Mouse (Mus musculus) myocyte (in vitro differentiated cells): Measurements from ENCODE around the gene Dll4. TPM values are rescaled to one million over a fixed set of nuclear protein-coding genes. Genes with fewer than 3 reads are reported as not detected.

Experiments
- H3K27me3 ChIP-seq: one replicate; pipeline ENCODE4 v1.6.1; 2011; ENCODE audit not compliant: control insufficient read depth, insufficient read depth, insufficient read length
- H3K36me3 ChIP-seq: one replicate; pipeline ENCODE4 v1.6.1; 2011; ENCODE audit not compliant: control insufficient read depth, insufficient read depth
- H3K4me2 ChIP-seq: one replicate; pipeline ENCODE4 v1.6.1; 2011; ENCODE audit warnings: low read depth, control low read depth
- H3K4me3 ChIP-seq: one replicate; pipeline ENCODE4 v1.5.1; 2011; ENCODE audit warnings: mild to moderate bottlenecking, control low read depth, moderate library complexity
- H3K79me2 ChIP-seq: one replicate; pipeline ENCODE4 v1.6.1; 2011; ENCODE audit not compliant: control insufficient read depth, insufficient read depth
- H3ac ChIP-seq: one replicate; pipeline ENCODE4 v1.6.1; 2011; ENCODE audit not compliant: control insufficient read depth, insufficient read length
- CEBPB ChIP-seq: IDR thresholded peaks from 2 replicates; pipeline ENCODE4 v1.6.1; 2011; ENCODE audit warnings: mild to moderate bottlenecking, moderate library complexity; ENCODE audit not compliant: poor library complexity, insufficient read depth, severe bottlenecking
- E2F4 ChIP-seq: IDR thresholded peaks from one replicate; pipeline ENCODE4 v1.6.1; 2011; ENCODE audit warnings: mild to moderate bottlenecking, control low read depth, moderate library complexity; ENCODE audit not compliant: insufficient read depth
- MAX ChIP-seq: IDR thresholded peaks from one replicate; pipeline ENCODE4 v1.6.1; 2011; ENCODE audit warnings: low read depth, mild to moderate bottlenecking, control low read depth
- MYOD1 ChIP-seq, 3 experiments: IDR thresholded peaks; one replicate each; pipeline ENCODE4 v1.6.1; 2011; ENCODE audit warnings: control low read depth in 2 of 3, low read depth in 2 of 3, mild to moderate bottlenecking in 2 of 3, moderate library complexity in 1 of 3; ENCODE audit not compliant: insufficient read length in 2 of 3, control insufficient read depth in 1 of 3
- MYOG ChIP-seq, 3 experiments: IDR thresholded peaks; one replicate each; pipeline ENCODE4 v1.6.1; 2011; ENCODE audit warnings: control low read depth in 2 of 3, low read depth in 2 of 3, mild to moderate bottlenecking in 2 of 3; ENCODE audit not compliant: insufficient read length in 2 of 3, control insufficient read depth in 1 of 3, insufficient read depth in 1 of 3
- POLR2A ChIP-seq: IDR thresholded peaks from one replicate; pipeline ENCODE4 v1.6.1; 2011; ENCODE audit warnings: low read depth, mild to moderate bottlenecking, control low read depth, moderate library complexity; ENCODE audit not compliant: insufficient read length
- POLR2AphosphoS2 ChIP-seq: IDR thresholded peaks from one replicate; pipeline ENCODE4 v1.6.1; 2011; ENCODE audit warnings: low read depth, control low read depth; ENCODE audit not compliant: insufficient read length
- REST ChIP-seq: IDR thresholded peaks from one replicate; pipeline ENCODE4 v1.6.1; 2011; ENCODE audit warnings: mild to moderate bottlenecking, control low read depth, moderate library complexity; ENCODE audit not compliant: insufficient read depth, insufficient read length
- SRF ChIP-seq: IDR thresholded peaks from one replicate; pipeline ENCODE4 v1.6.1; 2011; ENCODE audit warnings: low read depth; ENCODE audit not compliant: control insufficient read depth, insufficient read length
- TCF12 ChIP-seq: IDR thresholded peaks from one replicate; pipeline ENCODE4 v1.6.1; 2011; ENCODE audit warnings: mild to moderate bottlenecking, control low read depth; ENCODE audit not compliant: poor library complexity, insufficient read depth, severe bottlenecking
- TCF3 ChIP-seq: IDR thresholded peaks from one replicate; pipeline ENCODE4 v1.6.1; 2011; ENCODE audit warnings: low read depth, control low read depth; ENCODE audit not compliant: insufficient read length
- USF1 ChIP-seq: IDR thresholded peaks from one replicate; pipeline ENCODE4 v1.6.1; 2011; ENCODE audit warnings: low read depth, mild to moderate bottlenecking, control low read depth, moderate library complexity
- polyA plus RNA-seq: library from polyadenylated mRNA; unstranded; fragments of >200 nt; fragmentation: generic; extraction: Trizol; gene quantifications from one replicate; pipeline ENCODE4 v1.2.1, GENCODE M21; 2012; ENCODE audit warnings: missing spikeins

The Dll4 gene
- polyA plus RNA-seq, 1 experiment, result not detected

DNA sequence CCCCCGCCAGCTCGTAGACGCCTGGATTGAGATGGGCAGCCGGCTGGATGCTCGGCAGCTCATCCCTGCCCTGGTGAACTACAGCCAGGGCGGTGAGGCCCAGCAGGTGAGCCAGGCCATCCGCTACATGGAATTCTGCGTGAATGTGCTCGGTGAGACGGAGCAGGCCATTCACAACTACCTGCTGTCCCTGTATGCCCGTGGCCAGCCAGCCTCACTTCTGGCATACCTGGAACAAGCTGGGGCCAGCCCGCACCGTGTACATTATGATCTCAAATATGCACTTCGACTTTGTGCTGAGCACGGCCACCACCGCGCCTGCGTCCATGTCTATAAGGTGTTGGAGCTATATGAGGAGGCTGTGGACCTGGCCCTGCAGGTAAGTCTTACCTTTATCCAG lies 31.2 kb upstream of the Dll4 start:
- H3K36me3 ChIP-seq, result peaks cover 7% of the 10 kb centered on the region
- no peak overlapping the region for H3K4me3 ChIP-seq
- no peak for TF ChIP-seq REST
- no peak for TF ChIP-seq SRF
- no peak for TF ChIP-seq CEBPB
- TF ChIP-seq POLR2AphosphoS2, result no peak
- no peak for TF ChIP-seq MYOG (IDR thresholded peaks at IDR 0.05; ENCODE audit: control insufficient read depth in 1 of 3, insufficient read depth in 1 of 3, insufficient read length in 2 of 3, low read depth in 2 of 3)
- TF ChIP-seq POLR2A, result no peak
- no peak for TF ChIP-seq MAX
- TF ChIP-seq E2F4, result no peak
- no peak for TF ChIP-seq TCF3
- no peak for TF ChIP-seq TCF12
- TF ChIP-seq USF1, result no peak
- TF ChIP-seq MYOD1 (IDR thresholded peaks at IDR 0.05; ENCODE audit: control insufficient read depth in 1 of 3, insufficient read length in 2 of 3, low read depth in 2 of 3), result no peak
- H3K4me2 ChIP-seq, result no peak overlapping the region
- no peaks in the 10 kb centered on the region for H3K27me3 ChIP-seq
- no peak overlapping the region for H3ac ChIP-seq
- H3K79me2 ChIP-seq, result peaks cover 18% of the 10 kb centered on the region

DNA sequence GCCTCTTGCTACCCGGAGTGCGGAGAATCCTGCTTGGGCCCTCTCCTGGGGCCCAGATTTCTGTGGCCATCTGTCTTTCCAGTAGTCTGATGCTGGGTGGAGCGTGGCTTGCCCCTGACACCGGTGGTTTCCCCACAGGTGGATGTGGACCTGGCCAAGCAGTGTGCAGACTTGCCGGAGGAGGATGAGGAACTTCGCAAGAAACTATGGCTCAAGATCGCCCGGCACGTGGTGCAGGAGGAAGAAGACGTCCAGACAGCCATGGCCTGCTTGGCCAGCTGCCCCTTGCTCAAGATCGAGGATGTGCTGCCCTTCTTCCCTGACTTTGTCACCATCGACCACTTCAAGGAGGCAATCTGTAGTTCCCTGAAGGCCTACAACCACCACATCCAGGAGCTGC lies 28.8 kb upstream of the Dll4 start:
- H3K4me3 ChIP-seq, result no peak overlapping the region
- H3ac ChIP-seq, result no peak overlapping the region
- H3K79me2 ChIP-seq, result peaks cover 7% of the 10 kb centered on the region
- no peak overlapping the region for H3K4me2 ChIP-seq
- TF ChIP-seq SRF (no peak), TCF12 (no peak), MYOD1 (IDR thresholded peaks at IDR 0.05; ENCODE audit: control insufficient read depth in 1 of 3, insufficient read length in 2 of 3, low read depth in 2 of 3) (no peak), POLR2A (no peak), TCF3 (no peak), CEBPB (no peak), MYOG (IDR thresholded peaks at IDR 0.05; ENCODE audit: control insufficient read depth in 1 of 3, insufficient read depth in 1 of 3, insufficient read length in 2 of 3, low read depth in 2 of 3) (no peak), USF1 (no peak), REST (no peak), POLR2AphosphoS2 (no peak), MAX (no peak), E2F4 (no peak)
- peaks cover 7% of the 10 kb centered on the region for H3K36me3 ChIP-seq
- H3K27me3 ChIP-seq, result no peaks in the 10 kb centered on the region

DNA sequence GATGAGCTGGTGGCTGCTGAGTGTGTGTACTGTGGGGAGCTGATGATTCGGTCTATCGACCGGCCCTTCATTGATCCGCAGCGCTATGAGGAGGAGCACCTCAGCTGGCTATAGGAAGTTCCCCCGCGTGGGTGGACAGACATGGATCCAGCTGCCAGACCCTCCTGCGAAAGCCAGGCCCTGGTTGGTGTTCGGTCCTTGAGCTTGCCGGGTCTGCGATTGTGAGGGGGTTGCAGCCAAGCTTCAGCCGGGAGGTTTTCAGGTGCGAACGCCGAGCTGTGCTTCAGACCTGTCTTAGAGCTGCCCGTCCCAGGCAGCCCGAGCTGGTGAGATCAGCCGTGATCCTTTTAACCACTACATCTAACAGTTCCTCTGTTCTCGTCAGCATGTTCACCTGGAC lies 28.1 kb upstream of the Dll4 start:
- H3K4me3 ChIP-seq, result no peak overlapping the region
- H3K79me2 ChIP-seq, result peaks cover 7% of the 10 kb centered on the region
- H3K27me3 ChIP-seq, result no peaks in the 10 kb centered on the region
- H3ac ChIP-seq, result no peak overlapping the region
- no peak overlapping the region for H3K4me2 ChIP-seq
- TF ChIP-seq USF1 (no peak), MAX (no peak)
- H3K36me3 ChIP-seq, result peaks cover 7% of the 10 kb centered on the region

DNA sequence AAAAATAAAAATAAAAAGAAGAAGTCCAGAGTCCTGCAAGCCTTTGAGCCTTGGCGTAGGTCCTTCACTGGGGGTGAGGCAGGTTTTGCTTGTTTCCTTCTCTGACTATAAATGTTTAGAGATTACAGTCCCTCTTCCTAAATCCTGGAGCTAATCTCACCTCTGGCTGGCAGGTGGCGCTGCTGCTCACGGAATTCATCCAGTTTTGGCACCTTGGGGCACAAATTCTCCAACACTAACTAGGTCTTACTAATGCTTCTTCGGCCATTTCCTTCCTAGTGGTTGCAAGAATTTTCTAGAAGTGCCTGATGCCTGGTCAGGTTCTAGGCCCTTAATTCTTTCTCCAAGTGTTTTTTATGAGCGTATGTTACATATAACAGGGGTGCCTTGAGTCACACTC lies 27.3 kb upstream of the Dll4 start:
- H3K36me3 ChIP-seq, result peaks cover 7% of the 10 kb centered on the region
- no peaks in the 10 kb centered on the region for H3K27me3 ChIP-seq
- TF ChIP-seq USF1 (no peak), SRF (no peak), POLR2A (no peak), MAX (no peak), MYOG (IDR thresholded peaks at IDR 0.05; ENCODE audit: control insufficient read depth in 1 of 3, insufficient read depth in 1 of 3, insufficient read length in 2 of 3, low read depth in 2 of 3) (no peak), REST (no peak), TCF3 (no peak), MYOD1 (IDR thresholded peaks at IDR 0.05; ENCODE audit: control insufficient read depth in 1 of 3, insufficient read length in 2 of 3, low read depth in 2 of 3) (no peak), E2F4 (no peak), CEBPB (no peak), POLR2AphosphoS2 (no peak), TCF12 (no peak)
- no peak overlapping the region for H3K4me2 ChIP-seq
- peaks cover 7% of the 10 kb centered on the region for H3K79me2 ChIP-seq
- no peak overlapping the region for H3ac ChIP-seq
- H3K4me3 ChIP-seq, result no peak overlapping the region

DNA sequence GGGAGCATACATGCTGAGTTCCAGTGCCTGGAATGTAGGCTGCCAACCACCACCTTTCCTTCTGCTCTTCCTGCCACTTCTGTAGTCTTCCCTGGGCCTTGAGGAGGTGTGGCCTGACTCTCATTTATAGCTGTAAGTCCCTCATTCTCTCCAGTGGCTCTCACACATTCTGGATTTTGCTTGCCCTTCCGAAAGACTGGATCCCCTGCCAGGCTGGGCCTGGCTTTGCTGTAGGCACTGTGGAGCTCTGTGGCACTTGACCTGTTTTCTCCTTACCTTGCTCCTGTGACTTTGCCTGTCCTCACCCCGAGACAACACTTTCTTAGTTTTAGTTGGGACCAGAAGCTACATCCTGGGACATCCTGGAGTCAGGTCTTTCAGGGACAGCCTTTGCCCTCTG lies 26.7 kb upstream of the Dll4 start:
- H3ac ChIP-seq, result no peak overlapping the region
- H3K27me3 ChIP-seq, result no peaks in the 10 kb centered on the region
- H3K4me2 ChIP-seq, result no peak overlapping the region
- H3K36me3 ChIP-seq, result peaks cover 7% of the 10 kb centered on the region
- no peak overlapping the region for H3K4me3 ChIP-seq
- TF ChIP-seq E2F4, result no peak
- TF ChIP-seq POLR2A, result no peak
- no peak for TF ChIP-seq TCF12
- no peak for TF ChIP-seq TCF3
- no peak for TF ChIP-seq CEBPB
- no peak for TF ChIP-seq REST
- TF ChIP-seq POLR2AphosphoS2, result no peak
- no peak for TF ChIP-seq MYOG (IDR thresholded peaks at IDR 0.05; ENCODE audit: control insufficient read depth in 1 of 3, insufficient read depth in 1 of 3, insufficient read length in 2 of 3, low read depth in 2 of 3)
- TF ChIP-seq MYOD1 (IDR thresholded peaks at IDR 0.05; ENCODE audit: control insufficient read depth in 1 of 3, insufficient read length in 2 of 3, low read depth in 2 of 3), result no peak
- no peak for TF ChIP-seq SRF
- TF ChIP-seq USF1, result no peak
- H3K79me2 ChIP-seq, result peaks cover 7% of the 10 kb centered on the region
